Mouse (Mus musculus): ENCODE measurements at regions not wholly inside any gene's neighbourhood (a gene's known extent, or its start where the extent isn't known, plus 50 kb on each side); places are given as distances from the start of the nearest gene placed in this dataset.

DNA sequence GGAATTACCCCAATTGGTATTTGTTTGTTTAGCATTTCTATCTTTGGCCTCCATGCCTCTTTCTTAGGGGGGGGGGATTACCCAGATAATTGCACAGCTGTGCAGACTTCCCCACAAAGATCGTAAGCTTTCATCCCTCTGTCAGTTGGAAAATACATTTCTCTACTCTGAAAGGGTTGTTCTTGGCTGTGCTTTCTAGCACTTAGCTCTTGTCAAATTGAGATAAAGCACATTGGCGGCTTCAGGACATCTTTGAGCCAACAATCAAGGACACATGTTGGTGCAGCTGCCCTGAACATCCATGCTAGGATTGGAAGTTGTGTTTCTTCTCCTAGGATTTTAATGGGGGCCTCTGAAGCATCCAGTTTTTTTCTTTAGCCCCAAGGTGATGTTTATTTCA lies 142.1 kb upstream of the Foxa2 start:
- H3K9me3 ChIP-seq (ENCODE audit: low read length) = no peaks in the 10 kb centered on the region
- WGBS = 57% methylated on average over 2 of the region's 2 CpGs
- H3K27me3 ChIP-seq (ENCODE audit: insufficient read depth, low read length) = no peaks in the 10 kb centered on the region
- no peak overlapping the region for H3K27ac ChIP-seq (ENCODE audit: low read depth, low read length)
- H3K4me1 ChIP-seq (ENCODE audit: insufficient read depth) = no peaks in the 10 kb centered on the region
- H3K4me2 ChIP-seq (ENCODE audit: low read depth) = no peak overlapping the region
- peak; percentile 67 for ATAC-seq
- H3K4me3 ChIP-seq (ENCODE audit: low read depth, low read length) = no peak overlapping the region
- peak; percentile 5 for DNase-seq
- no peak overlapping the region for H3K9ac ChIP-seq
- no peaks in the 10 kb centered on the region for H3K36me3 ChIP-seq (ENCODE audit: insufficient read depth)
- no peak for TF ChIP-seq CTCF (IDR thresholded peaks at IDR 0.05; ENCODE audit: low read depth)

DNA sequence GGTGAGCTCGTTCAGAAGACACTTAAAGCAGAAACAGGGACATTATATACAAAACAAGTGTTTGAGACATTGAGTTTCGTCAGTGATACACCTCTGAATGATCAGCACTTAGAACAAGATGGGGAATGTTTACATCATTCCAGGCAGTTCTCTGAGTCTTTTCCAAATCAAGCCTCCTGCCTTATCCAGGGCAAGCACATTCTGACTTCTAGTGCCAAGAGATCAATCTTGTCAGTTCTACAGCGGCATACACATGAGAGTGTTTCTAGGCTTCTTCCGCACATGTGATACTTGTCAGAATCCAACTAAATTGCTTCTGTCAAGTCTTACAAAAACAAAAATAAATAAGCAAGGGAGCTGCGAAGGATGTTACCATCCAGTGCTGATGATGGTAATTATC lies 142.5 kb upstream of the Foxa2 start:
- 59% methylated on average over 5 of the region's 5 CpGs for WGBS

DNA sequence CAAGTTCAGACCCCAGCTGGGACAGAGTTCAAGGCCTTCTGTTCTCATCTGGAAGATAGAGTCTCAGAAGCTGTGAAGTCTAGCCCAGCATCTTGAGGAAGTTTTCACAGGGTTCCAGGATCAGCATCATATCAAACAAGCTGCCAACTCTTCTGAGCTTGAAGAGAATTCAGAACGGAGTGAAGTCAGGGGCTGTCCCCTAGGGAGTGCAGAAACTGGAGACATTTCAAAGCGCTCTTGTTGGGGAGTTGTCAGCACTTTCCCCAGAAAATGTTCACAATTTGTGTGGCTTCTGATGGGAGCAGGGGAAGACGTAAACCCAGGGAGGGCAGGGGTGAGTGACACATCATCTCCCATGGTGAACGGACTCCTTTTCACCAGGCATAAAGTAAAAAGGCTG lies 146.2 kb upstream of the Foxa2 start:
- no peaks in the 10 kb centered on the region for H3K27me3 ChIP-seq (ENCODE audit: insufficient read depth, low read length)
- no peak overlapping the region for H3K4me3 ChIP-seq (ENCODE audit: low read depth, low read length)
- ATAC-seq = no peak
- no peaks in the 10 kb centered on the region for H3K4me1 ChIP-seq (ENCODE audit: insufficient read depth)
- H3K36me3 ChIP-seq (ENCODE audit: insufficient read depth) = no peaks in the 10 kb centered on the region
- H3K4me2 ChIP-seq (ENCODE audit: low read depth) = no peak overlapping the region
- TF ChIP-seq CTCF (IDR thresholded peaks at IDR 0.05; ENCODE audit: low read depth) = no peak
- H3K9me3 ChIP-seq (ENCODE audit: low read length) = no peaks in the 10 kb centered on the region
- WGBS = 55% methylated on average over 4 of the region's 4 CpGs
- DNase-seq = no peak
- no peak overlapping the region for H3K27ac ChIP-seq (ENCODE audit: low read depth, low read length)
- no peak overlapping the region for H3K9ac ChIP-seq

More for the DNA sequence above, 142.5 kb upstream of the Foxa2 start:
- H3K4me2 ChIP-seq (ENCODE audit: low read depth) = no peak overlapping the region
- ATAC-seq (peak; percentile 50; the same call in 1 of the 2 replicates), DNase-seq (no peak)
- H3K9ac ChIP-seq = no peak overlapping the region
- H3K36me3 ChIP-seq (ENCODE audit: insufficient read depth) = no peaks in the 10 kb centered on the region
- H3K27ac ChIP-seq (ENCODE audit: low read depth, low read length) = no peak overlapping the region
- no peaks in the 10 kb centered on the region for H3K9me3 ChIP-seq (ENCODE audit: low read length)
- H3K4me1 ChIP-seq (ENCODE audit: insufficient read depth) = no peaks in the 10 kb centered on the region
- H3K4me3 ChIP-seq (ENCODE audit: low read depth, low read length) = no peak overlapping the region
- no peaks in the 10 kb centered on the region for H3K27me3 ChIP-seq (ENCODE audit: insufficient read depth, low read length)
- no peak for TF ChIP-seq CTCF (IDR thresholded peaks at IDR 0.05; ENCODE audit: low read depth)

DNA sequence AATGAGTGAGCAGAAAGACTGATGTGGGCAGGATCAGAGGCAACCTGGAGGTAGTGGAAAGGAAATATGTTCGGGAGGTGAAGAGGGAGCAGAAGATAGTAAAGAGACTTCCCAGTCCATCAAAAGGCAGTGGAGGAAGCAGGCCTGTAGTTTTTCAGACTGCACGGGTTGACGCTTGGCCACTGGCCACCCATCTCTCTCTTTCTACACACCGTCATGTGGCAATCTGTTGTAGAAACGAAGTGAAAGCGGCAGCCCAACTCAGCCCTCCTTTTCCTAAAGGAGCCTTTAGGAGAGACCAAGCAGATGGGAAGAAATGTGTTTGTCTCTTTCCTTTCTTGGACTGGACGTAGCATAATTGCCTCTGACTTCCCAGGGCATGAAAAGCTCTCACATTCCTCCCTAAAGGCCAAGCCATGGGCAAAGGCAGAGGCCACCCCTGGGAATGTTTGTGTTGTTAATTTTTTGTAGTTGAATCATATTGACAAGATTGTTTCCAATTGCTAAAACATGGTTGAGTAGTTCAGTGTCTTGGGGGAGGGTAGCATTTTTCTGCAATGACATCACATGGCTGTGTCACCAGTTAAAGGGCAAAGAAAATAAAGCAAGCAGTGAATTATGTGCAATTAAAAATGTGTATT lies 150.7 kb upstream of the Foxa2 start:
- Histone ChIP-seq H3K36me3 (ENCODE audit: insufficient read depth) (no peaks in the 10 kb centered on the region), H3K27me3 (ENCODE audit: insufficient read depth, low read length) (no peaks in the 10 kb centered on the region; the same call in 1 of the 2 replicates), H3K4me3 (ENCODE audit: low read depth, low read length) (no peak overlapping the region), H3K9me3 (ENCODE audit: low read length) (no peaks in the 10 kb centered on the region), H3K4me2 (ENCODE audit: low read depth) (no peak overlapping the region), H3K4me1 (ENCODE audit: insufficient read depth) (no peaks in the 10 kb centered on the region), H3K27ac (ENCODE audit: low read depth, low read length) (no peak overlapping the region), H3K9ac (no peak overlapping the region)
- ATAC-seq (no peak; the same call in 1 of the 2 replicates), DNase-seq (no peak)
- 64% methylated on average over 7 of the region's 7 CpGs for WGBS
- TF ChIP-seq CTCF (IDR thresholded peaks at IDR 0.05; ENCODE audit: low read depth) = no peak

DNA sequence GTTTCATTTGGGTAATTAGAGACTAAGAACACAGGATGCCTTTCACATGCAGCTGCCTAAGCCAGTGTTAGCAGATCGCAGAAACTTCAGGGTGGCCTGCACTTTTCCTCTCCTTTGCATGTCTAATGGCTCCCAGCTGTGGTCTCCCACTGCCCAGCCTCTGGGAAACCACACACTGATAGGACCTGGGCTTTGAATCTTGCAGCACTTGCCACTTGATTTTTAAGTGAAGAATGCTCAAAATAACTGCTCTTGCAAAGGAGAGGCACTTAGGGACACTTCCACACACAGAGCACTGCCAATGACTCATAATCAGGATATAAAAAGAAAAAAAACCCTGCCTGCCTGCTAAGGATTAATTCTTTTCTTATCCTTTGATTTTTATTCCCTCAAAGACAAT lies 159.9 kb upstream of the Foxa2 start:
- H3K9ac ChIP-seq = no peak overlapping the region
- H3K4me1 ChIP-seq (ENCODE audit: insufficient read depth) = no peaks in the 10 kb centered on the region
- 24% methylated on average over 1 of the region's 1 CpGs for WGBS
- no peaks in the 10 kb centered on the region for H3K36me3 ChIP-seq (ENCODE audit: insufficient read depth)
- peak; percentile 5 for DNase-seq
- H3K27ac ChIP-seq (ENCODE audit: low read depth, low read length) = no peak overlapping the region
- ATAC-seq = peak; percentile 48; the same call in 1 of the 2 replicates
- no peaks in the 10 kb centered on the region for H3K27me3 ChIP-seq (ENCODE audit: insufficient read depth, low read length)
- no peak overlapping the region for H3K4me2 ChIP-seq (ENCODE audit: low read depth)
- H3K9me3 ChIP-seq (ENCODE audit: low read length) = no peaks in the 10 kb centered on the region
- no peak for TF ChIP-seq CTCF (IDR thresholded peaks at IDR 0.05; ENCODE audit: low read depth)
- H3K4me3 ChIP-seq (ENCODE audit: low read depth, low read length) = no peak overlapping the region

DNA sequence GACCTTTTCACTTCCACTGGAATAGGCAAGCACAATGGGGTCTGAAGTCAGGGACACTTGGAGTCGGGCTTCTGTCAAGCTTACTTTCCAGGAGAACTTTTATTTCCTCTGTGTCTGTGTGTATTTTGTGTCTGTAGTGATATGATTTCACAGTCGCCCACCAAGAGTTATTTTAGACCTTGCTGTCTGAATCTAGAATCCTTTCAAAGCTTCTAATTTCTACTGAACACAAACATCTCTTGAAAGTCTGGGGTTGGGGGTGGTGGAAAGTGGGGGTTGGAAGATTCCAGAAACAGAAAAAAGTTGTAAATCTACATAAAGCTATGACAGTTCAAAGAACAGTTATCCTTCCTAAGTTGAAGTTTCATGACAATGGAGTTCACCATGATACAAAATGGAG lies 164.0 kb upstream of the Foxa2 start:
- Histone ChIP-seq H3K27ac (ENCODE audit: low read depth, low read length) (no peak overlapping the region), H3K27me3 (ENCODE audit: insufficient read depth, low read length) (no peaks in the 10 kb centered on the region), H3K4me2 (ENCODE audit: low read depth) (no peak overlapping the region), H3K4me3 (ENCODE audit: low read depth, low read length) (no peak overlapping the region), H3K9me3 (ENCODE audit: low read length) (no peaks in the 10 kb centered on the region), H3K4me1 (ENCODE audit: insufficient read depth) (no peaks in the 10 kb centered on the region), H3K9ac (no peak overlapping the region), H3K36me3 (ENCODE audit: insufficient read depth) (no peaks in the 10 kb centered on the region)
- ATAC-seq (no peak), DNase-seq (no peak)
- WGBS = 71% methylated on average over 2 of the region's 2 CpGs
- TF ChIP-seq CTCF (IDR thresholded peaks at IDR 0.05; ENCODE audit: low read depth) = no peak

DNA sequence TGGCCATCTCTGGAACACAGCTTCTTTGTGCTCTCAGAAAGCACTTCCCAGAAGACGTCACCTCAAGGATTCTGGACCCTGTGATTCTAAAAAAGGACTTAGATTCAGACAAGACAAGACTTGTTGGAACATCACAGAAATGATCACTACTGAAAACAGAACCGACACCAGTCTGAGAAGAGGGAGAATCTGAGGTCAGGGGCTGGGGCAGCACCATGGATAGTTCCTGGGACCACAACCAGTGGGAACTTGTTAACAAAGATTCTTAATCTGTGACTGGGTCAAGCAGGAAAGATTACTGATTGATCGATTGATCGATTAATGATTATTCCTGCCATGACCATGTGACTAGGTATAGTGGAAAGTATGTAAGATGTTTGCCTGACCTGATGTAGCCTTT lies 170.4 kb upstream of the Foxa2 start:
- H3K27me3 ChIP-seq (ENCODE audit: insufficient read depth, low read length) = no peaks in the 10 kb centered on the region
- DNase-seq (no peak), ATAC-seq (no peak)
- no peaks in the 10 kb centered on the region for H3K4me1 ChIP-seq (ENCODE audit: insufficient read depth)
- H3K36me3 ChIP-seq (ENCODE audit: insufficient read depth) = no peaks in the 10 kb centered on the region
- WGBS = 84% methylated on average over 4 of the region's 4 CpGs
- no peak overlapping the region for H3K4me2 ChIP-seq (ENCODE audit: low read depth)
- no peak overlapping the region for H3K4me3 ChIP-seq (ENCODE audit: low read depth, low read length)
- H3K9ac ChIP-seq = no peak overlapping the region
- H3K9me3 ChIP-seq (ENCODE audit: low read length) = no peaks in the 10 kb centered on the region
- no peak overlapping the region for H3K27ac ChIP-seq (ENCODE audit: low read depth, low read length)
- TF ChIP-seq CTCF (IDR thresholded peaks at IDR 0.05; ENCODE audit: low read depth) = no peak
